Mouse (Mus musculus) embryonic facial prominence, embryonic 10.5 days (tissue): ENCODE results near the gene Spib. TPM values are rescaled to one million over a fixed set of nuclear protein-coding genes. Genes with fewer than 3 reads are reported as not detected.

ENCODE experiments used
- DNase-seq: peaks from one replicate; pipeline ENCODE4 v3.0.0-alpha.2; 2017; ENCODE audit warnings: low spot score
- H3K27ac ChIP-seq: fragments of 300-500 bp; sonication (generic); replicated peaks from 2 replicates; pipeline ENCODE4 v1.5.1; 2016; ENCODE audit warnings: mild to moderate bottlenecking
- H3K27me3 ChIP-seq: fragments of 300-500 bp; sonication (generic); replicated peaks from 2 replicates; pipeline ENCODE4 v1.6.1; 2016; ENCODE audit warnings: low read depth, mild to moderate bottlenecking; ENCODE audit not compliant: poor library complexity, severe bottlenecking
- H3K36me3 ChIP-seq: fragments of 300-500 bp; sonication (generic); replicated peaks from 2 replicates; pipeline ENCODE4 v1.6.1; 2016; ENCODE audit warnings: mild to moderate bottlenecking, moderate library complexity
- H3K4me1 ChIP-seq: fragments of 300-500 bp; sonication (generic); 2 replicates; pipeline ENCODE4 v1.6.1; 2016
- H3K4me3 ChIP-seq: fragments of 300-500 bp; sonication (generic); 2 replicates; pipeline ENCODE4 v1.5.1; 2016; ENCODE audit warnings: mild to moderate bottlenecking, moderate library complexity
- H3K9me3 ChIP-seq: fragments of 300-500 bp; sonication (generic); 2 replicates; pipeline ENCODE4 v1.6.1; 2016; ENCODE audit warnings: mild to moderate bottlenecking
- WGBS: fragments of 180-500 bp; shearing (Covaris S2); methylation state at CpG from one replicate; pipeline ENCODE4 v1.1.7; 2016; 5-methylcytosine and 5-hydroxymethylcytosine counted together
- polyA plus RNA-seq: library from polyadenylated mRNA; unstranded; fragments of >200 nt; fragmentation: Nextera tagmentation; extraction: Ambion mirVana; gene quantifications from 2 replicates; pipeline ENCODE4 v1.2.1, GENCODE M21; 2016

Spib gene
- polyA plus RNA-seq, 1 experiment from 2014 or later, result not detected

- Histone ChIP-seq H3K27ac (no peak overlapping the region), H3K4me3 (no peak overlapping the region), H3K36me3 (no peaks in the 10 kb centered on the region), H3K9me3 (peaks cover 7% of the 10 kb centered on the region; the same call in 1 of the 2 replicates), H3K27me3 (peaks cover 30% of the 10 kb centered on the region; the same call in 1 of the 2 replicates), H3K4me1 (peaks cover 4% of the 10 kb centered on the region; the same call in 1 of the 2 replicates)
- no peak for DNase-seq
Measured at GRCm38 (mm10) chr7:44507491-44507890, 24.4 kb downstream of the Spib start.

- H3K36me3 ChIP-seq, result no peaks in the 10 kb centered on the region
- WGBS, result 39% methylated on average over 5 of the region's 5 CpGs
- 0 out of 2 replicates have a peak, but pooled peaks cover 4% of the 10 kb centered on the region for H3K9me3 ChIP-seq
- peak; percentile 79 for DNase-seq
- H3K27ac ChIP-seq, result no peak overlapping the region
- peaks cover 15% of the 10 kb centered on the region for H3K4me1 ChIP-seq
- no peak overlapping the region for H3K4me3 ChIP-seq
- peaks cover 12% of the 10 kb centered on the region for H3K27me3 ChIP-seq
Measured at GRCm38 (mm10) chr7:44501563-44502115, 30.2 kb downstream of the Spib start.

- Histone ChIP-seq H3K4me1 (peaks cover 23% of the 10 kb centered on the region), H3K9me3 (0 out of 2 replicates have a peak, but pooled peaks cover 4% of the 10 kb centered on the region), H3K4me3 (no peak overlapping the region), H3K27ac (no peak overlapping the region), H3K27me3 (peaks cover 12% of the 10 kb centered on the region), H3K36me3 (no peaks in the 10 kb centered on the region)
- WGBS, result 63% methylated on average over 20 of the region's 20 CpGs
- DNase-seq, result no peak
Measured at GRCm38 (mm10) chr7:44500046-44500445, 31.8 kb downstream of the Spib start.

GRCm38 (mm10) chr7:44498922-44499321 lies 32.9 kb downstream of the Spib start:
- no peaks in the 10 kb centered on the region for H3K9me3 ChIP-seq
- peaks cover 9% of the 10 kb centered on the region for H3K36me3 ChIP-seq
- no peak overlapping the region for H3K27ac ChIP-seq
- H3K27me3 ChIP-seq, result peaks cover 12% of the 10 kb centered on the region
- H3K4me1 ChIP-seq, result peaks cover 28% of the 10 kb centered on the region
- WGBS, result 69% methylated on average over 1 of the region's 1 CpGs
- no peak overlapping the region for H3K4me3 ChIP-seq
- no peak for DNase-seq

- peaks cover 12% of the 10 kb centered on the region for H3K27me3 ChIP-seq
- peak overlapping the region; percentile 86 for H3K4me3 ChIP-seq
- WGBS, result 79% methylated on average over 10 of the region's 10 CpGs
- H3K36me3 ChIP-seq, result peaks cover 23% of the 10 kb centered on the region
- H3K27ac ChIP-seq, result peak overlapping the region; percentile 98
- no peak for DNase-seq
- H3K4me1 ChIP-seq, result peaks cover 24% of the 10 kb centered on the region
- H3K9me3 ChIP-seq, result no peaks in the 10 kb centered on the region
Measured at GRCm38 (mm10) chr7:44497361-44498055, 34.4 kb downstream of the Spib start.

GRCm38 (mm10) chr7:44496771-44497109 lies 35.1 kb downstream of the Spib start:
- DNase-seq, result no peak

GRCm38 (mm10) chr7:44495992-44496770 lies 35.7 kb downstream of the Spib start, which contains the start of the genes Emc10 and Fam71e1:
TSS of gene Emc10 (minus strand) at chr7:44496529.
TSS of gene Fam71e1 (plus strand) at chr7:44496581.
- Histone ChIP-seq H3K36me3 (peaks cover 36% of the 10 kb centered on the region), H3K9me3 (no peaks in the 10 kb centered on the region), H3K4me3 (peak within 1 kb of the TSS; percentile 86), H3K27ac (peak within 1 kb of the TSS; percentile 98), H3K4me1 (peaks cover 24% of the 10 kb centered on the region), H3K27me3 (peaks cover 12% of the 10 kb centered on the region)
- 1% methylated on average over 58 of the region's 58 CpGs for WGBS
- DNase-seq, result peak; percentile 99

More at GRCm38 (mm10) chr7:44496771-44497109, 35.1 kb downstream of the Spib start:
- Histone ChIP-seq H3K4me1 (peaks cover 24% of the 10 kb centered on the region), H3K4me3 (peak overlapping the region; percentile 86), H3K9me3 (no peaks in the 10 kb centered on the region), H3K27ac (peak overlapping the region; percentile 98), H3K27me3 (peaks cover 12% of the 10 kb centered on the region), H3K36me3 (peaks cover 31% of the 10 kb centered on the region)
- WGBS, result under 1% methylated on average over 26 of the region's 26 CpGs

GRCm38 (mm10) chr7:44495086-44495485 lies 36.8 kb downstream of the Spib start:
- H3K4me3 ChIP-seq, result peak overlapping the region; percentile 86
- peaks cover 5% of the 10 kb centered on the region; the same call in 1 of the 2 replicates for H3K27me3 ChIP-seq
- H3K9me3 ChIP-seq, result no peaks in the 10 kb centered on the region
- peaks cover 47% of the 10 kb centered on the region for H3K36me3 ChIP-seq
- DNase-seq, result no peak
- peak overlapping the region; percentile 98; the same call in 1 of the 2 replicates for H3K27ac ChIP-seq
- 89% methylated on average over 7 of the region's 7 CpGs for WGBS
- peaks cover 22% of the 10 kb centered on the region for H3K4me1 ChIP-seq

GRCm38 (mm10) chr7:44494681-44495080 lies 37.2 kb downstream of the Spib start:
- WGBS, result 92% methylated on average over 12 of the region's 12 CpGs
- Histone ChIP-seq H3K27ac (no peak overlapping the region), H3K4me1 (peaks cover 22% of the 10 kb centered on the region), H3K4me3 (peak overlapping the region; percentile 86), H3K27me3 (0 out of 2 replicates have a peak, but pooled peaks cover 1% of the 10 kb centered on the region), H3K9me3 (no peaks in the 10 kb centered on the region), H3K36me3 (peaks cover 51% of the 10 kb centered on the region)
- DNase-seq, result no peak

GRCm38 (mm10) chr7:44492166-44492826 lies 39.6 kb downstream of the Spib start:
- Histone ChIP-seq H3K4me1 (peaks cover 19% of the 10 kb centered on the region), H3K36me3 (peaks cover 71% of the 10 kb centered on the region), H3K4me3 (no peak overlapping the region), H3K9me3 (no peaks in the 10 kb centered on the region), H3K27me3 (no peaks in the 10 kb centered on the region), H3K27ac (no peak overlapping the region)
- WGBS, result 95% methylated on average over 21 of the region's 21 CpGs
- DNase-seq, result no peak

- no peak overlapping the region for H3K27ac ChIP-seq
- peaks cover 71% of the 10 kb centered on the region for H3K36me3 ChIP-seq
- H3K4me3 ChIP-seq, result no peak overlapping the region
- H3K27me3 ChIP-seq, result no peaks in the 10 kb centered on the region
- DNase-seq, result no peak
- H3K4me1 ChIP-seq, result peaks cover 21% of the 10 kb centered on the region
- no peaks in the 10 kb centered on the region for H3K9me3 ChIP-seq
- 95% methylated on average over 5 of the region's 5 CpGs for WGBS
Measured at GRCm38 (mm10) chr7:44491391-44491790, 40.5 kb downstream of the Spib start.

GRCm38 (mm10) chr7:44490281-44490680 lies 41.6 kb downstream of the Spib start:
- Histone ChIP-seq H3K9me3 (no peaks in the 10 kb centered on the region), H3K4me1 (peaks cover 17% of the 10 kb centered on the region), H3K27ac (no peak overlapping the region), H3K36me3 (peaks cover 71% of the 10 kb centered on the region), H3K27me3 (no peaks in the 10 kb centered on the region), H3K4me3 (0 out of 2 replicates have a peak overlapping the region, but pooled peaks have one; percentile 1)
- WGBS, result 94% methylated on average over 4 of the region's 4 CpGs
- DNase-seq, result no peak
